Comparison of ENCODE assay signal across 21 mouse cellular contexts in the genomic region with DNA sequence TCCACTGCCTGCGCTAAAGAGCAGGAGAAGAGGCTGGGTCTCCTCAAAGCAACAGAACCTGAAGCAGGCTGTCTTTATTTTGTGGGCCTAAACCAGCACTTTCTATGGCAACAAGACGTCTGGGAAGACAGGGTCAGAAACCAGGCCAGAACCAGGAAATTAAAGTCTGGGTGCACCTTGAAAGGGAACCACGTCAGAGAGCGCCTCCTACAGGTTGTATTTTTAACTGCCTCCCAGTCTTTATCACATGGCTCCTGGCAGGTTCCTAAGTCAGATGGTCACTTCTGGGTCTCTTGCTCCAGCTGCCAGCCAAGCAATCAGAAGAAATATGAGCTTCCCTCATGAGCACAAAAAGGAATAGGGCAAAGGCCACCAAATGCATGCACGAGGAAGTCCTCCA.
DNase-seq lines count a peak whose midpoint lies in the region; ATAC-seq and TF ChIP-seq lines count a peak whose summit lies in the region.
"Had no signal": no experiment of that assay in that cellular context is flagged by ENCODE, and none has a peak within 500 bp of the region (broad histone marks: within the 10 kb centered on the region; RNA-seq: fewer than 3 reads in every experiment).

No protein-coding gene starts in this region.

- TF ChIP-seq EP300 in CH12.LX (IDR thresholded peaks at IDR 0.05; ENCODE audit: low read length): no peak

- 89% methylated on average over 5 of the region's 5 CpGs for WGBS in forebrain, embryonic 16.5 days

- no peaks in the 10 kb centered on the region for H3K9me3 ChIP-seq in CH12.LX (replicated peaks; ENCODE audit: low read length)
- H3K9me3 ChIP-seq in forebrain, embryonic 16.5 days (ENCODE audit: control insufficient read depth, low read length): no peaks in the 10 kb centered on the region
- H3K9me3 ChIP-seq: forebrain, embryonic 12.5 days; hindbrain, embryonic 13.5 days; kidney, embryonic 15.5 days; megakaryocyte, embryonic 14.5 days; midbrain, embryonic 15.5 days; stomach, embryonic 15.5 days had no signal

- in situ Hi-C loops in CH12.LX (cut with MboI; ENCODE audit: low pct_ligation_motif_present, low pct_unique_long_range_greater_than_20kb, low sequenced_read_pairs): no loop called here

- peak; percentile 36 for TF ChIP-seq CTCF in layer of hippocampus, adult 2 months (conservative IDR thresholded peaks at IDR 0.05)
- peak; percentile 61 to 66 for TF ChIP-seq CTCF in CH12.LX (conservative IDR thresholded peaks at IDR 0.05 in 1 of 2, IDR thresholded peaks at IDR 0.05 in 1 of 2; ENCODE audit: low read depth in 2 of 2, low read length in 2 of 2)

- no peaks in the 10 kb centered on the region for H3K27me3 ChIP-seq in CH12.LX (replicated peaks)
- H3K27me3 ChIP-seq in forebrain, embryonic 16.5 days (replicated peaks; ENCODE audit: control insufficient read depth, insufficient read depth, low read length): no peaks in the 10 kb centered on the region
- H3K27me3 ChIP-seq: forebrain, embryonic 12.5 days; hindbrain, embryonic 13.5 days; kidney, embryonic 15.5 days; midbrain, embryonic 15.5 days; stomach, embryonic 15.5 days had no signal

- no peak overlapping the region for H3K4me3 ChIP-seq in layer of hippocampus, adult 2 months
- no peak overlapping the region for H3K4me3 ChIP-seq in CH12.LX (replicated peaks in 1 of 3; ENCODE audit: low read depth in 2 of 3, low read length in 2 of 3, poor library complexity in 1 of 3)
- no peak overlapping the region for H3K4me3 ChIP-seq in forebrain, embryonic 16.5 days (replicated peaks; ENCODE audit: low read length)
- H3K4me3 ChIP-seq: forebrain, embryonic 12.5 days; hindbrain, embryonic 13.5 days; kidney, embryonic 15.5 days; megakaryocyte, embryonic 14.5 days; midbrain, embryonic 15.5 days; myocyte; stomach, embryonic 15.5 days had no signal

- dilution Hi-C loops in CH12.LX (cut with MboI; ENCODE audit: extremely low pct_ligation_motif_present, extremely low pct_unique_long_range_greater_than_20kb, low sequenced_read_pairs): no loop called here

- no peak overlapping the region for H3K9ac ChIP-seq in CH12.LX (ENCODE audit: insufficient read depth, low read depth)
- no peak overlapping the region for H3K9ac ChIP-seq in forebrain, embryonic 16.5 days (replicated peaks; ENCODE audit: low read depth, low read length)
- H3K9ac ChIP-seq: forebrain, embryonic 12.5 days; hindbrain, embryonic 13.5 days; kidney, embryonic 15.5 days; midbrain, embryonic 15.5 days; stomach, embryonic 15.5 days had no signal

- no peak for TF ChIP-seq POLR2A in CH12.LX (IDR thresholded peaks at IDR 0.05; ENCODE audit: low read depth, low read length)

- ATAC-seq in forebrain, embryonic 16.5 days: no peak
- ATAC-seq: intestine, embryonic 16.5 days; midbrain, embryonic 15.5 days had no signal

- H3K79me2 ChIP-seq in CH12.LX (replicated peaks; ENCODE audit: control insufficient read depth, extremely low read depth, insufficient read depth, poor library complexity, severe bottlenecking): no peaks in the 10 kb centered on the region

- H3K36me3 ChIP-seq in CH12.LX (replicated peaks in 1 of 2; ENCODE audit: control insufficient read depth in 1 of 2, insufficient read depth in 1 of 2, low read length in 1 of 2): no peaks in the 10 kb centered on the region
- H3K36me3 ChIP-seq in forebrain, embryonic 16.5 days (ENCODE audit: control insufficient read depth, insufficient read depth): no peaks in the 10 kb centered on the region
- H3K36me3 ChIP-seq: forebrain, embryonic 12.5 days; hindbrain, embryonic 13.5 days; kidney, embryonic 15.5 days; midbrain, embryonic 15.5 days; stomach, embryonic 15.5 days had no signal

- peak; percentile 57 for TF ChIP-seq RAD21 in CH12.LX (IDR thresholded peaks at IDR 0.05; ENCODE audit: low read depth, low read length)

- DNase-seq in layer of hippocampus, adult 2 months (ENCODE audit: low spot score in 2 of 2): no peak
- DNase-seq in layer of hippocampus, postnatal 10 days (ENCODE audit: low spot score in 2 of 2): no peak
- DNase-seq in CH12.LX (ENCODE audit: extremely low read depth) (peak; percentile 35), NIH3T3 (ENCODE audit: low read depth) (peak; percentile 11)
- peak; percentile 9 for DNase-seq in induced T-regulatory cell, adult 2 months (ENCODE audit: low read depth)
- DNase-seq in cerebellum, postnatal 36 days: no peak
- DNase-seq: adrenal gland, adult 2 months; cerebellum, adult 9-10 months; heart, postnatal 10 days; layer of hippocampus, postnatal 36 days; lung, adult 18-20 months; right cerebral cortex, postnatal 25 days had no signal

- H3K4me1 ChIP-seq in CH12.LX (ENCODE audit: control insufficient read depth in 1 of 2, insufficient read depth in 2 of 2): no peaks in the 10 kb centered on the region
- H3K4me1 ChIP-seq in forebrain, embryonic 16.5 days (replicated peaks; ENCODE audit: control insufficient read depth, insufficient read depth, low read length): 0 out of 2 replicates have a peak, but pooled peaks cover 3% of the 10 kb centered on the region
- H3K4me1 ChIP-seq: megakaryocyte, embryonic 14.5 days; midbrain, embryonic 15.5 days; stomach, embryonic 15.5 days had no signal

- no peak overlapping the region for H3K4me2 ChIP-seq in CH12.LX (ENCODE audit: insufficient read depth, low read depth, poor library complexity, severe bottlenecking)
- no peak overlapping the region for H3K4me2 ChIP-seq in forebrain, embryonic 16.5 days (ENCODE audit: low read length)
- H3K4me2 ChIP-seq: forebrain, embryonic 12.5 days; hindbrain, embryonic 13.5 days; kidney, embryonic 15.5 days; midbrain, embryonic 15.5 days; stomach, embryonic 15.5 days had no signal

- no peak overlapping the region for H3K27ac ChIP-seq in layer of hippocampus, adult 2 months
- no peak overlapping the region for H3K27ac ChIP-seq in CH12.LX (ENCODE audit: insufficient read depth, low read depth)
- no peak overlapping the region for H3K27ac ChIP-seq in forebrain, embryonic 16.5 days (ENCODE audit: low read length)
- H3K27ac ChIP-seq: forebrain, embryonic 12.5 days; hindbrain, embryonic 13.5 days; kidney, embryonic 15.5 days; midbrain, embryonic 15.5 days; stomach, embryonic 15.5 days had no signal

TF ChIP-seq in CH12.LX, 34 proteins besides CTCF, POLR2A, EP300 and RAD21:
- no peak for TF ChIP-seq ZC3H11A (IDR thresholded peaks at IDR 0.05; ENCODE audit: low read depth, low read length)
- TF ChIP-seq ELF1 (IDR thresholded peaks at IDR 0.05; ENCODE audit: low read depth, low read length): 0 out of 2 replicates have a peak, but pooled peaks have one; percentile 48
- peak; percentile 30 for TF ChIP-seq SMC3 (IDR thresholded peaks at IDR 0.05; ENCODE audit: low read depth, low read length)
- TF ChIP-seq KAT2A (IDR thresholded peaks at IDR 0.05; ENCODE audit: insufficient replicate concordance, low read length): no peak

Comparison
In these comparisons a context has a peak if more than half of its experiments do, and no peak if none do; other contexts are left out.
1. DNase-seq: peak in CH12.LX (single experiment), NIH3T3 (single experiment) and induced T-regulatory cell, adult 2 months (single experiment); none in layer of hippocampus, adult 2 months (0 of 2), layer of hippocampus, postnatal 10 days (0 of 2) and cerebellum, postnatal 36 days (0 of 2).